Mouse (Mus musculus): ENCODE results near the gene Tbc1d23. TPM values are rescaled to one million over a fixed set of nuclear protein-coding genes. Genes with fewer than 3 reads are reported as not detected.
"Not testable (repeated sequence)": the region's sequence is repeated elsewhere in the genome, so short reads cannot be mapped to it uniquely, and the experiment has no call there.

Gene Tbc1d23
- total and polyA plus RNA-seq, 2 experiments from 2014 or later = 36.9 to 66.1 TPM

GRCm38 (mm10) chr16:57246596-57246995 is 15.3 kb upstream of the Tbc1d23 start:
- H3K4me2 ChIP-seq (ENCODE audit: low read depth, low read length, poor library complexity, severe bottlenecking) = no peak overlapping the region
- H3K4me3 ChIP-seq (ENCODE audit: low read depth, low read length) = no peak overlapping the region
- TF ChIP-seq CTCF (IDR thresholded peaks at IDR 0.05) = no peak
- 92% methylated on average over 3 of the region's 3 CpGs for WGBS
- ATAC-seq (ENCODE audit: low FRiP score) = no peak
- no peaks in the 10 kb centered on the region for H3K9me3 ChIP-seq (ENCODE audit: low read length)
- no peak overlapping the region for H3K27ac ChIP-seq (ENCODE audit: low read depth, low read length)
- H3K4me1 ChIP-seq (ENCODE audit: insufficient read depth, low read length) = no peaks in the 10 kb centered on the region
- no peaks in the 10 kb centered on the region for H3K27me3 ChIP-seq (ENCODE audit: insufficient read depth, low read length)
- H3K36me3 ChIP-seq (ENCODE audit: insufficient read depth, low read length) = no peaks in the 10 kb centered on the region
- DNase-seq (ENCODE audit: low spot score) = no peak
- H3K9ac ChIP-seq (replicated peaks; ENCODE audit: low read length, poor library complexity, severe bottlenecking) = no peak overlapping the region

- Histone ChIP-seq H3K27ac (ENCODE audit: low read depth, low read length) (no peak overlapping the region), H3K27me3 (ENCODE audit: insufficient read depth, low read length) (no peaks in the 10 kb centered on the region), H3K9ac (replicated peaks; ENCODE audit: low read length, poor library complexity, severe bottlenecking) (no peak overlapping the region), H3K9me3 (ENCODE audit: low read length) (no peaks in the 10 kb centered on the region), H3K4me3 (ENCODE audit: low read depth, low read length) (no peak overlapping the region), H3K36me3 (ENCODE audit: insufficient read depth, low read length) (no peaks in the 10 kb centered on the region), H3K4me1 (ENCODE audit: insufficient read depth, low read length) (no peaks in the 10 kb centered on the region), H3K4me2 (ENCODE audit: low read depth, low read length, poor library complexity, severe bottlenecking) (no peak overlapping the region)
- DNase-seq (ENCODE audit: low spot score) (peak; percentile 86), ATAC-seq (ENCODE audit: low FRiP score) (peak; percentile 77; the same call in 1 of the 2 replicates)
- peak; percentile 95 for TF ChIP-seq CTCF (IDR thresholded peaks at IDR 0.05)
- WGBS = 8% methylated on average over 6 of the region's 6 CpGs
These were observed 12.5 kb upstream of the Tbc1d23 start for GRCm38 (mm10) chr16:57243858-57244248.

- no peaks in the 10 kb centered on the region for H3K9me3 ChIP-seq (ENCODE audit: low read length)
- peak; percentile 27 for DNase-seq (ENCODE audit: low spot score)
- no peak overlapping the region for H3K4me2 ChIP-seq (ENCODE audit: low read depth, low read length, poor library complexity, severe bottlenecking)
- WGBS = 60% methylated on average over 10 of the region's 10 CpGs
- no peaks in the 10 kb centered on the region for H3K4me1 ChIP-seq (ENCODE audit: insufficient read depth, low read length)
- no peak overlapping the region for H3K27ac ChIP-seq (ENCODE audit: low read depth, low read length)
- H3K36me3 ChIP-seq (ENCODE audit: insufficient read depth, low read length) = no peaks in the 10 kb centered on the region
- H3K27me3 ChIP-seq (ENCODE audit: insufficient read depth, low read length) = no peaks in the 10 kb centered on the region
- H3K9ac ChIP-seq (replicated peaks; ENCODE audit: low read length, poor library complexity, severe bottlenecking) = no peak overlapping the region
- no peak for ATAC-seq (ENCODE audit: low FRiP score)
- no peak for TF ChIP-seq CTCF (IDR thresholded peaks at IDR 0.05)
- H3K4me3 ChIP-seq (ENCODE audit: low read depth, low read length) = no peak overlapping the region
These were observed 12.0 kb upstream of the Tbc1d23 start for GRCm38 (mm10) chr16:57243205-57243857.

DNA sequence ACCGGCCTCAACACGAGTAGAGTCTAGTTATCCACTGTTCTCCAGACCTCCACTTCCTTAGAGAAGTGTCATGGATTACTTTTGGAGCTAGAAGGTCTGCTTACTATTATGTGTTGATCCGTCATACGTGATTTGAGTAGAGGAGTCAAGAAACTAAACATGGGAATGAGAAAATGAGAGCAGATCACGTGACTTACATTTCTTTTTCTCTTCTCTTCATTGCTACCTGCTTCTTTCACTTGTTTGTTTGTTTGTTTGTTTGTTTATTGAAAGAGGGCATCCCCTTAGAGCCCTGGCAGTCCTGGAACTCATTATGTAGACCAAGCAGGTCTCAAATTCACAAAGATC is 11.5 kb upstream of the Tbc1d23 start:
- Histone ChIP-seq H3K9me3 (ENCODE audit: low read length) (no peaks in the 10 kb centered on the region), H3K36me3 (ENCODE audit: insufficient read depth, low read length) (no peaks in the 10 kb centered on the region), H3K27ac (ENCODE audit: low read depth, low read length) (no peak overlapping the region), H3K4me1 (ENCODE audit: insufficient read depth, low read length) (no peaks in the 10 kb centered on the region), H3K4me3 (ENCODE audit: low read depth, low read length) (no peak overlapping the region), H3K27me3 (ENCODE audit: insufficient read depth, low read length) (no peaks in the 10 kb centered on the region), H3K4me2 (ENCODE audit: low read depth, low read length, poor library complexity, severe bottlenecking) (no peak overlapping the region), H3K9ac (replicated peaks; ENCODE audit: low read length, poor library complexity, severe bottlenecking) (no peak overlapping the region)
- no peak for ATAC-seq (ENCODE audit: low FRiP score)
- TF ChIP-seq CTCF (IDR thresholded peaks at IDR 0.05) = no peak
- 87% methylated on average over 5 of the region's 5 CpGs for WGBS
- DNase-seq (ENCODE audit: low spot score) = no peak

DNA sequence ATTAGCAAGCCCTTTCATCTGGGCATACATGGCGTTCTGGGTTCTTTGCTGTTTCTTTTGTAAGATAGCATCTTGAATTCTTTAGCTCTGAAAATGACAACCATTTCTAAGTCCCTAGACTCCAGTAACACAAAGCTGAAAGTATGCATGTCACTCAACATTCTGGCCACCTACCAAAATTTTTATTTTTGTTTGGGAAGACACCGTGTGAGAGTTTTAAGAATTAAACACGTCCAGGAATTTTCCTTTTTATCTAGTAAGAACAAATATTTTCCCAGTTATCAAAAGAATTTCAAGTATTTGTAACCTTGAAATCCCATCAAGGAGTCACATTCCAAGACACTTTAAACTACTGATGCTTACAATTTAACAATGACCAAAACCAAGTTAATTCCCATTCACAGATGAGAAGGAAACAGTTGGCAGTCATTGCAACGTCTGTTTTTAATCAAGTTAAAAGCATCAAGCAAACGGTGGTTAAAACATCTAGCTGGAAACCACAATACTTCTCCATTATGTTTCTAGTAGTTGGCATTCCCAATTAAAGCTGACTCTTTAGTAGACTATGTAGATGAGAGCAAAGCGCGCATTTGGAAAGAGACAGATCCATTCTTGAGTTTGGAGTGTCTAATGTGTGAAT is 4.7 kb upstream of the Tbc1d23 start:
- Histone ChIP-seq H3K9me3 (ENCODE audit: low read length) (no peaks in the 10 kb centered on the region), H3K36me3 (ENCODE audit: insufficient read depth, low read length) (no peaks in the 10 kb centered on the region), H3K9ac (replicated peaks; ENCODE audit: low read length, poor library complexity, severe bottlenecking) (no peak overlapping the region), H3K4me2 (ENCODE audit: low read depth, low read length, poor library complexity, severe bottlenecking) (no peak overlapping the region), H3K4me3 (ENCODE audit: low read depth, low read length) (no peak overlapping the region), H3K4me1 (ENCODE audit: insufficient read depth, low read length) (no peaks in the 10 kb centered on the region), H3K27me3 (ENCODE audit: insufficient read depth, low read length) (no peaks in the 10 kb centered on the region), H3K27ac (ENCODE audit: low read depth, low read length) (no peak overlapping the region)
- ATAC-seq (ENCODE audit: low FRiP score) = no peak
- 56% methylated on average over 7 of the region's 7 CpGs for WGBS
- no peak for TF ChIP-seq CTCF (IDR thresholded peaks at IDR 0.05)
- no peak for DNase-seq (ENCODE audit: low spot score)

- not testable (repeated sequence) for DNase-seq (ENCODE audit: low spot score); H3K27me3 ChIP-seq (ENCODE audit: insufficient read depth, low read length); H3K4me1 ChIP-seq (ENCODE audit: insufficient read depth, low read length); H3K36me3 ChIP-seq (ENCODE audit: insufficient read depth, low read length); ATAC-seq (ENCODE audit: low FRiP score); H3K9me3 ChIP-seq (ENCODE audit: low read length)
- H3K27ac ChIP-seq (ENCODE audit: low read depth, low read length) = peak overlapping the region; percentile 77; the same call in 1 of the 2 replicates
- WGBS = 60% methylated on average over 4 of the region's 5 CpGs
- peak overlapping the region; percentile 46 for H3K4me2 ChIP-seq (ENCODE audit: low read depth, low read length, poor library complexity, severe bottlenecking)
- H3K9ac ChIP-seq (replicated peaks; ENCODE audit: low read length, poor library complexity, severe bottlenecking) = 0 out of 2 replicates have a peak overlapping the region, but pooled peaks have one; percentile 29
- peak overlapping the region; percentile 98 for H3K4me3 ChIP-seq (ENCODE audit: low read depth, low read length)
These were observed 620 bp upstream of the Tbc1d23 start for GRCm38 (mm10) chr16:57231937-57232310.
